Mouse (Mus musculus) ES-E14 (cell line): ENCODE measurements around the gene Cic. TPM values are rescaled to one million over a fixed set of nuclear protein-coding genes. Genes with fewer than 3 reads are reported as not detected.

Source experiments
- DNase-seq: peaks from one replicate; pipeline ENCODE4 v3.0.0-alpha.2; 2013; ENCODE audit warnings: low read depth, low spot score
- H3K27ac ChIP-seq: 2 replicates; pipeline ENCODE4 v1.5.1; 2012; ENCODE audit warnings: low read depth, mild to moderate bottlenecking, low read length, moderate library complexity, mixed read lengths; ENCODE audit not compliant: poor library complexity, insufficient read depth, severe bottlenecking
- H3K36me3 ChIP-seq: 2 replicates; pipeline ENCODE4 v1.6.1; 2012; ENCODE audit warnings: mild to moderate bottlenecking, low read length, moderate library complexity, mixed read lengths; ENCODE audit not compliant: control insufficient read depth, poor library complexity, insufficient read depth, severe bottlenecking
- H3K4me1 ChIP-seq, 2 experiments: fragments of 150-350 bp in 1 of 2; sonication (generic) in 1 of 2; 2 replicates each; pipeline ENCODE4 v1.6.1; 2012; ENCODE audit warnings: low read length in 2 of 2, mild to moderate bottlenecking in 1 of 2, mixed read lengths in 1 of 2; ENCODE audit not compliant: control insufficient read depth in 2 of 2, insufficient read depth in 2 of 2, poor library complexity in 1 of 2
- H3K4me3 ChIP-seq, 2 experiments: fragments of 150-350 bp in 1 of 2; sonication (generic) in 1 of 2; 2 replicates each; pipeline ENCODE4 v1.5.1; 2012; ENCODE audit warnings: low read length in 2 of 2, low read depth in 1 of 2, mild to moderate bottlenecking in 1 of 2, mixed read lengths in 1 of 2; ENCODE audit not compliant: insufficient read depth in 1 of 2, poor library complexity in 1 of 2, severe bottlenecking in 1 of 2
- H3K9ac ChIP-seq: 2 replicates; pipeline ENCODE4 v1.6.1; 2012; ENCODE audit warnings: low read depth, mild to moderate bottlenecking, low read length, mixed read lengths; ENCODE audit not compliant: poor library complexity, insufficient read depth, severe bottlenecking
- H3K9me3 ChIP-seq: fragments of 150-350 bp; sonication (generic); 2 replicates; pipeline ENCODE4 v1.6.1; 2012; ENCODE audit warnings: low read depth, mild to moderate bottlenecking, low read length; ENCODE audit not compliant: control insufficient read depth, insufficient read depth
- CHD2 ChIP-seq: IDR thresholded peaks from 2 replicates; pipeline ENCODE4 v1.6.1; 2014; ENCODE audit warnings: mild to moderate bottlenecking, low read depth, low read length, inconsistent platforms
- HCFC1 ChIP-seq: IDR thresholded peaks from 2 replicates; pipeline ENCODE4 v1.6.1; 2012; ENCODE audit warnings: low read length, inconsistent platforms, borderline replicate concordance; ENCODE audit not compliant: insufficient read depth
- MAFK ChIP-seq: IDR thresholded peaks from 2 replicates; pipeline ENCODE4 v1.6.1; 2014; ENCODE audit warnings: mild to moderate bottlenecking, low read depth, low read length, inconsistent platforms; ENCODE audit not compliant: insufficient read depth
- ZC3H11A ChIP-seq: IDR thresholded peaks from 2 replicates; pipeline ENCODE4 v1.6.1; 2012; ENCODE audit warnings: low read depth, mild to moderate bottlenecking, inconsistent platforms, low read length, borderline replicate concordance
- ZNF384 ChIP-seq: IDR thresholded peaks from 2 replicates; pipeline ENCODE4 v1.6.1; 2012; ENCODE audit warnings: low read depth, low read length, inconsistent platforms
- in situ Hi-C, 2 experiments: fragments of 600-800 bp; cut with MboI; formaldehyde crosslinking; loops; one replicate each; pipeline ENCODE4 v1.15.1; 2025; ENCODE audit warnings: low sequenced_read_pairs in 2 of 2, inconsistent platforms in 1 of 2; ENCODE audit not compliant: unreplicated experiment in 2 of 2
- total RNA-seq: library from RNA; depleted of rRNA; stranded (reverse); fragments of 300-350 nt; gene quantifications from 2 replicates; pipeline ENCODE4 v1.2.3, GENCODE M21; 2012

The Cic gene
- total RNA-seq, 1 experiment: 72.4 TPM

DNA sequence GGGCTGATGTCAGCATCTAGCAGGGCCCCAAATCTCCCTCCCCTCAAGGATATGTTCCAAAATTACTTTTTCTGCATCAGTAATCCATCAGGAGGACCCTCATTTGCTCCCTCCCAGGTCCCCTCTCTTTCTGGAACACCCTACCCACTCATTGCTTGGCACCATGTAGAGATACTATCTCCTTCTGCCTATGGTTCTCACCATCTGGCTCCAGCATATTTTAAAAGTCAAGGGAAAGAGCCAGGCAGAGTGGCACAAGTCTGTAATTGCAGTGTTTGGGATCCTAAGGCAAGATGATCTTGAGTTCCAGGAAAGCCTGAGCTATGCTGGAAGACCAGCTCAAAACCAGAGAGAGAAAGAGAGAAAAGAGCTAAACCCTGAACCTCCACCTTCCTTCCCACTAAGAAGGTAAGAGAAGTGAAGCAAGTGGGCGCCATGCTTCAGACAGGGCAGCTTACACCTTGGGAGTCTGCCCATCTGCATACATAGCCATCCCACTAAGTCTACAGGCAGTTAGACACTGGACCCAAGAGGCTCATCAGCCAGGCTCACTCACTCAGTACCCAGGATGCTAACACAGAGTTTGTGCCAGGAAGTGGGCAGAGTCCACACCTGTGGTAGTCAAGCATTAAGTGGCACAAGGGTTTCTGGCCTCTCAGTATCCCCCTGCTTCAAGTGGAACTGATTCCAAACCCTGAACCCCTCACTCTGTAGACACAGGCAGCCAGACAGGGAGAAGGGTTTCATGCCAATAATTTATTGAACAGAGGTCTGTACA is 39.8 kb upstream of the Cic start:
- no peaks in the 10 kb centered on the region for H3K9me3 ChIP-seq
- no peak overlapping the region for H3K4me3 ChIP-seq
- H3K9ac ChIP-seq: no peak overlapping the region
- H3K4me1 ChIP-seq: peaks cover 0 to 10% of the 10 kb centered on the region in 2 experiments; a peak in 2 of 4 replicates
- H3K36me3 ChIP-seq: peaks cover 72% of the 10 kb centered on the region
- in situ Hi-C loops: no loop called here
- no peak for DNase-seq
- TF ChIP-seq HCFC1: no peak
- TF ChIP-seq CHD2: no peak
- no peak for TF ChIP-seq ZNF384
- TF ChIP-seq MAFK: no peak
- TF ChIP-seq ZC3H11A: no peak
- no peak overlapping the region for H3K27ac ChIP-seq

DNA sequence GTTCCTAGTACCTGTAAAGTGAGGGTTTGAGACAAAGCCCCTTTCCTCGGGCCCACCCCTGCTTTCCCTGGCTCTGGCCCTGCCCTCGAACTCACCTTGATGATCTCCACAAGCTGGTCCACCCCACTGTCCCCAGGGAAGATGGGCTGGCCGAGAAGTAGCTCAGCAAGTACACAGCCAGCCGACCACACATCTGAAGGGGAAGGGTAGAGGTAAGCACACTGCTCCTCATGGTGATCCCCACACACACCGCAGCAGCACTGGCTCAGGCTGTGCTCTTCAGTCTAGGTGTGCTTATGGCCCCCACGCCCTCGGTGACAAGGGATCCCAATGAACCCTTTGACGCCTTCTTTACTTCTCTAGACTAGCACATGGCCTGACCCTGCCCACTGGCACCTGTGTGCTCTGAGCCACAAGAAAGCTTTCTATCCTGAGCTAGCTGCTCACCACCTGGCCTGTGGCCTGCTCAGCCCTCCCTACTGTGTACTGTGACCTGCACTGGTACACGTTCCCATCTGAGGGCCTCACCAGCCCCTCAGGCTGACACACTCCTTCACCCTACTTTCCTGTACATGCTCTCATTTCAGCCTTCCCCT is 36.7 kb upstream of the Cic start:
- H3K9me3 ChIP-seq: no peaks in the 10 kb centered on the region
- H3K4me3 ChIP-seq: no peak overlapping the region
- peaks cover 75% of the 10 kb centered on the region for H3K36me3 ChIP-seq
- no peak for DNase-seq
- in situ Hi-C loops: no loop called here
- no peak for TF ChIP-seq MAFK
- no peak for TF ChIP-seq HCFC1
- TF ChIP-seq ZNF384: no peak
- no peak for TF ChIP-seq ZC3H11A
- H3K27ac ChIP-seq: no peak overlapping the region
- no peak overlapping the region for H3K9ac ChIP-seq
- H3K4me1 ChIP-seq: peaks cover 0 to 2% of the 10 kb centered on the region in 2 experiments; a peak in 2 of 4 replicates

- no peak overlapping the region for H3K4me3 ChIP-seq
- H3K9me3 ChIP-seq: no peaks in the 10 kb centered on the region
- no peak for DNase-seq
- peaks cover 4% of the 10 kb centered on the region in 2 experiments; a peak in 2 of 4 replicates for H3K4me1 ChIP-seq
- H3K27ac ChIP-seq: no peak overlapping the region
- H3K9ac ChIP-seq: no peak overlapping the region
- in situ Hi-C loops: no loop called here
- TF ChIP-seq HCFC1 (no peak), MAFK (no peak), CHD2 (no peak), ZC3H11A (no peak), ZNF384 (no peak)
- H3K36me3 ChIP-seq: peaks cover 63% of the 10 kb centered on the region
Measured at GRCm38 (mm10) chr7:25232101-25232648, 35.3 kb upstream of the Cic start.

DNA sequence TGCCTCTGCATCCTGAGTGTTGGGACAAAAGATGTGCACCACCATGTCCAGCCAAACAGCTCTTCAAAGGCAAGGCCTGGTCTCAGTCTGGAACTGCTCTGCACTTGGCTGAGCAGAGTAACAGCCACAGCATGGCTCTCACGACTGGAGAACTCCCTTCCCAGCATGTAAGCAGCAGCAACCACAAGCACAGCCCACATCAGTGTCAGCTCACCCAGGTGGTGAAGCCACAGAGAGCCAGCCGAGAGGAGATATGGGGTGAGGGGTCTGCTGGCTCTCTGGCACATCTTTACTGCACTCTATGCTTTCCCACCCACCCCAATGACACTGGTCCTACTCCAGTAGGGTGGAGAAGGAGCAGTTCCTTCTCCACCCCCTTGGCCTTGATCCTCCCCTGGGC is 34.4 kb upstream of the Cic start:
- Histone ChIP-seq H3K9ac (no peak overlapping the region), H3K9me3 (no peaks in the 10 kb centered on the region), H3K27ac (no peak overlapping the region), H3K4me3 (no peak overlapping the region), H3K4me1 (peaks cover 4% of the 10 kb centered on the region in 2 experiments; a peak in 2 of 4 replicates), H3K36me3 (peaks cover 56% of the 10 kb centered on the region)
- TF ChIP-seq ZC3H11A (no peak), ZNF384 (no peak)
- in situ Hi-C loops: no loop called here
- no peak for DNase-seq
